Mouse (Mus musculus): ENCODE measurements around the gene Sulf2. TPM values are rescaled to one million over a fixed set of nuclear protein-coding genes. Genes with fewer than 3 reads are reported as not detected.

The Sulf2 gene
- polyA plus RNA-seq, 1 experiment from 2014 or later = 1.9 TPM

GRCm38 (mm10) chr2:166083542-166084031 lies 71.9 kb downstream of the Sulf2 start:
- no peak overlapping the region for H3K4me2 ChIP-seq
- H3K4me3 ChIP-seq (replicated peaks) = no peak overlapping the region
- no peak for ATAC-seq (ENCODE audit: insufficient read depth)
- no peaks in the 10 kb centered on the region for H3K9me3 ChIP-seq (replicated peaks)
- H3K4me1 ChIP-seq (replicated peaks) = peaks cover 23% of the 10 kb centered on the region
- 64% methylated on average over 9 of the region's 9 CpGs for WGBS (ENCODE audit: insufficient replicate concordance)
- H3K36me3 ChIP-seq (replicated peaks) = no peaks in the 10 kb centered on the region
- no peaks in the 10 kb centered on the region for H3K27me3 ChIP-seq
- no peak overlapping the region for H3K9ac ChIP-seq
- no peak overlapping the region for H3K27ac ChIP-seq (replicated peaks)

- Histone ChIP-seq H3K27me3 (no peaks in the 10 kb centered on the region), H3K4me3 (replicated peaks) (no peak overlapping the region), H3K4me1 (replicated peaks) (peaks cover 23% of the 10 kb centered on the region), H3K4me2 (no peak overlapping the region), H3K9ac (no peak overlapping the region), H3K27ac (replicated peaks) (no peak overlapping the region), H3K9me3 (replicated peaks) (no peaks in the 10 kb centered on the region), H3K36me3 (replicated peaks) (no peaks in the 10 kb centered on the region)
- 67% methylated on average over 10 of the region's 10 CpGs for WGBS (ENCODE audit: insufficient replicate concordance)
- ATAC-seq (ENCODE audit: insufficient read depth) = no peak
Observed at GRCm38 (mm10) chr2:166082661-166083060, 72.8 kb downstream of the Sulf2 start.

- Histone ChIP-seq H3K36me3 (replicated peaks) (no peaks in the 10 kb centered on the region), H3K9me3 (replicated peaks) (no peaks in the 10 kb centered on the region), H3K4me2 (no peak overlapping the region), H3K27me3 (no peaks in the 10 kb centered on the region), H3K4me3 (replicated peaks) (no peak overlapping the region), H3K9ac (no peak overlapping the region), H3K27ac (replicated peaks) (no peak overlapping the region), H3K4me1 (replicated peaks) (peaks cover 23% of the 10 kb centered on the region)
- WGBS (ENCODE audit: insufficient replicate concordance) = 24% methylated on average over 5 of the region's 5 CpGs
- no peak for ATAC-seq (ENCODE audit: insufficient read depth)
Observed at GRCm38 (mm10) chr2:166082193-166082592, 73.3 kb downstream of the Sulf2 start.

GRCm38 (mm10) chr2:166080967-166081750 lies 74.3 kb downstream of the Sulf2 start:
- no peaks in the 10 kb centered on the region for H3K36me3 ChIP-seq (replicated peaks)
- no peak; the same call in 1 of the 2 replicates for ATAC-seq (ENCODE audit: insufficient read depth)
- H3K4me1 ChIP-seq (replicated peaks) = peaks cover 22% of the 10 kb centered on the region
- no peak overlapping the region for H3K9ac ChIP-seq
- H3K4me2 ChIP-seq = peak overlapping the region; percentile 43
- WGBS (ENCODE audit: insufficient replicate concordance) = 67% methylated on average over 21 of the region's 21 CpGs
- no peaks in the 10 kb centered on the region for H3K9me3 ChIP-seq (replicated peaks)
- H3K27me3 ChIP-seq = no peaks in the 10 kb centered on the region
- H3K27ac ChIP-seq (replicated peaks) = no peak overlapping the region
- no peak overlapping the region for H3K4me3 ChIP-seq (replicated peaks)

GRCm38 (mm10) chr2:166079961-166080885 lies 75.2 kb downstream of the Sulf2 start:
- H3K4me1 ChIP-seq (replicated peaks) = peaks cover 18% of the 10 kb centered on the region
- H3K4me3 ChIP-seq (replicated peaks) = no peak overlapping the region
- peak overlapping the region; percentile 43 for H3K4me2 ChIP-seq
- peak; percentile 67 for ATAC-seq (ENCODE audit: insufficient read depth)
- no peak overlapping the region for H3K9ac ChIP-seq
- no peaks in the 10 kb centered on the region for H3K36me3 ChIP-seq (replicated peaks)
- H3K9me3 ChIP-seq (replicated peaks) = no peaks in the 10 kb centered on the region
- no peaks in the 10 kb centered on the region for H3K27me3 ChIP-seq
- no peak overlapping the region; the same call in 1 of the 2 replicates for H3K27ac ChIP-seq (replicated peaks)
- 34% methylated on average over 17 of the region's 17 CpGs for WGBS (ENCODE audit: insufficient replicate concordance)

GRCm38 (mm10) chr2:166079231-166079630 lies 76.2 kb downstream of the Sulf2 start:
- H3K4me1 ChIP-seq (replicated peaks) = peaks cover 18% of the 10 kb centered on the region
- no peak overlapping the region for H3K9ac ChIP-seq
- no peaks in the 10 kb centered on the region for H3K9me3 ChIP-seq (replicated peaks)
- no peaks in the 10 kb centered on the region for H3K27me3 ChIP-seq
- ATAC-seq (ENCODE audit: insufficient read depth) = no peak
- H3K27ac ChIP-seq (replicated peaks) = no peak overlapping the region
- no peaks in the 10 kb centered on the region for H3K36me3 ChIP-seq (replicated peaks)
- no peak overlapping the region for H3K4me2 ChIP-seq
- WGBS (ENCODE audit: insufficient replicate concordance) = 58% methylated on average over 14 of the region's 14 CpGs
- no peak overlapping the region for H3K4me3 ChIP-seq (replicated peaks)

- no peak for ATAC-seq (ENCODE audit: insufficient read depth)
- Histone ChIP-seq H3K4me1 (replicated peaks) (peaks cover 18% of the 10 kb centered on the region), H3K4me2 (no peak overlapping the region), H3K27me3 (no peaks in the 10 kb centered on the region), H3K9me3 (replicated peaks) (no peaks in the 10 kb centered on the region), H3K36me3 (replicated peaks) (no peaks in the 10 kb centered on the region), H3K9ac (no peak overlapping the region), H3K27ac (replicated peaks) (no peak overlapping the region), H3K4me3 (replicated peaks) (no peak overlapping the region)
- 51% methylated on average over 9 of the region's 9 CpGs for WGBS (ENCODE audit: insufficient replicate concordance)
Observed at GRCm38 (mm10) chr2:166077371-166077770, 78.1 kb downstream of the Sulf2 start.

GRCm38 (mm10) chr2:166074322-166074721 lies 81.1 kb downstream of the Sulf2 start:
- Histone ChIP-seq H3K4me3 (replicated peaks) (no peak overlapping the region), H3K27me3 (no peaks in the 10 kb centered on the region), H3K27ac (replicated peaks) (no peak overlapping the region), H3K36me3 (replicated peaks) (peaks cover 16% of the 10 kb centered on the region; the same call in 1 of the 2 replicates), H3K4me1 (replicated peaks) (no peaks in the 10 kb centered on the region), H3K9me3 (replicated peaks) (no peaks in the 10 kb centered on the region), H3K9ac (no peak overlapping the region), H3K4me2 (no peak overlapping the region)
- 52% methylated on average over 6 of the region's 6 CpGs for WGBS (ENCODE audit: insufficient replicate concordance)
- no peak for ATAC-seq (ENCODE audit: insufficient read depth)

- Histone ChIP-seq H3K4me2 (no peak overlapping the region), H3K27me3 (no peaks in the 10 kb centered on the region), H3K36me3 (replicated peaks) (peaks cover 26% of the 10 kb centered on the region), H3K9ac (no peak overlapping the region), H3K9me3 (replicated peaks) (no peaks in the 10 kb centered on the region), H3K4me3 (replicated peaks) (no peak overlapping the region), H3K4me1 (replicated peaks) (no peaks in the 10 kb centered on the region), H3K27ac (replicated peaks) (no peak overlapping the region)
- no peak for ATAC-seq (ENCODE audit: insufficient read depth)
- 70% methylated on average over 10 of the region's 10 CpGs for WGBS (ENCODE audit: insufficient replicate concordance)
Observed at GRCm38 (mm10) chr2:166073082-166073481, 82.4 kb downstream of the Sulf2 start.

GRCm38 (mm10) chr2:166071889-166072288 lies 83.6 kb downstream of the Sulf2 start:
- no peak overlapping the region for H3K4me2 ChIP-seq
- no peaks in the 10 kb centered on the region for H3K9me3 ChIP-seq (replicated peaks)
- WGBS (ENCODE audit: insufficient replicate concordance) = 80% methylated on average over 9 of the region's 9 CpGs
- no peaks in the 10 kb centered on the region for H3K4me1 ChIP-seq (replicated peaks)
- no peak overlapping the region for H3K9ac ChIP-seq
- no peak overlapping the region for H3K4me3 ChIP-seq (replicated peaks)
- ATAC-seq (ENCODE audit: insufficient read depth) = no peak
- no peaks in the 10 kb centered on the region for H3K27me3 ChIP-seq
- peaks cover 32% of the 10 kb centered on the region for H3K36me3 ChIP-seq (replicated peaks)
- no peak overlapping the region for H3K27ac ChIP-seq (replicated peaks)

- no peak overlapping the region for H3K9ac ChIP-seq
- ATAC-seq (ENCODE audit: insufficient read depth) = no peak
- WGBS (ENCODE audit: insufficient replicate concordance) = 75% methylated on average over 5 of the region's 5 CpGs
- H3K36me3 ChIP-seq (replicated peaks) = peaks cover 36% of the 10 kb centered on the region
- no peaks in the 10 kb centered on the region for H3K9me3 ChIP-seq (replicated peaks)
- H3K4me3 ChIP-seq (replicated peaks) = no peak overlapping the region
- H3K4me2 ChIP-seq = no peak overlapping the region
- no peaks in the 10 kb centered on the region for H3K4me1 ChIP-seq (replicated peaks)
- no peak overlapping the region for H3K27ac ChIP-seq (replicated peaks)
- no peaks in the 10 kb centered on the region for H3K27me3 ChIP-seq
Observed at GRCm38 (mm10) chr2:166071481-166071880, 84.0 kb downstream of the Sulf2 start.

All from liver, embryonic 15.5 days (tissue).